Mouse (Mus musculus) kidney, adult 18-20 months (tissue): ENCODE data around the gene Fgfr1op.

Experiments
- DNase-seq: peaks from one replicate; pipeline ENCODE4 v3.0.0; 2021

The Fgfr1op gene

GRCm38 (mm10) chr17:8171081-8171480 lies 5.8 kb downstream of the Fgfr1op start:
- no peak for DNase-seq

- no peak for DNase-seq
Measured at GRCm38 (mm10) chr17:8177090-8177489, 11.8 kb downstream of the Fgfr1op start.

- no peak for DNase-seq
Measured at GRCm38 (mm10) chr17:8183815-8184214, 18.5 kb downstream of the Fgfr1op start.

- DNase-seq = no peak
Measured at GRCm38 (mm10) chr17:8184217-8184616, 18.9 kb downstream of the Fgfr1op start.

- no peak for DNase-seq
Measured at GRCm38 (mm10) chr17:8193678-8194077, 28.4 kb downstream of the Fgfr1op start.

GRCm38 (mm10) chr17:8195685-8196376 lies 30.5 kb downstream of the Fgfr1op start:
- no peak for DNase-seq

GRCm38 (mm10) chr17:8197652-8198051 lies 32.4 kb downstream of the Fgfr1op start:
- no peak for DNase-seq

GRCm38 (mm10) chr17:8199067-8199935 lies 34.0 kb downstream of the Fgfr1op start:
- no peak for DNase-seq

GRCm38 (mm10) chr17:8199936-8200330 lies 34.6 kb downstream of the Fgfr1op start:
- no peak for DNase-seq

- no peak for DNase-seq
Measured at GRCm38 (mm10) chr17:8203487-8203886, 38.2 kb downstream of the Fgfr1op start.

- peak; percentile 14 for DNase-seq
Measured at GRCm38 (mm10) chr17:8205221-8205631, 39.9 kb downstream of the Fgfr1op start.

GRCm38 (mm10) chr17:8206691-8207090 lies 41.4 kb downstream of the Fgfr1op start:
- no peak for DNase-seq

GRCm38 (mm10) chr17:8209696-8210095 lies 44.4 kb downstream of the Fgfr1op start:
- no peak for DNase-seq

- no peak for DNase-seq
Measured at GRCm38 (mm10) chr17:8210170-8210569, 44.9 kb downstream of the Fgfr1op start.

- no peak for DNase-seq
Measured at GRCm38 (mm10) chr17:8210675-8211074, 45.4 kb downstream of the Fgfr1op start.

GRCm38 (mm10) chr17:8211399-8211798 lies 46.1 kb downstream of the Fgfr1op start:
- no peak for DNase-seq

- DNase-seq = no peak
Measured at GRCm38 (mm10) chr17:8214369-8214768, 49.1 kb downstream of the Fgfr1op start.

GRCm38 (mm10) chr17:8215016-8215745 lies 49.9 kb downstream of the Fgfr1op start:
- DNase-seq = no peak

- DNase-seq = no peak
Measured at GRCm38 (mm10) chr17:8223225-8223624, 57.9 kb downstream of the Fgfr1op start.

GRCm38 (mm10) chr17:8224072-8224471 lies 58.8 kb downstream of the Fgfr1op start:
- no peak for DNase-seq

GRCm38 (mm10) chr17:8225166-8225565 lies 59.9 kb downstream of the Fgfr1op start:
- DNase-seq = no peak

GRCm38 (mm10) chr17:8225746-8226145 lies 60.4 kb downstream of the Fgfr1op start:
- no peak for DNase-seq

- no peak for DNase-seq
Measured at GRCm38 (mm10) chr17:8228622-8229021, 63.3 kb downstream of the Fgfr1op start.
